Mouse (Mus musculus) inflammation-experienced regulatory T-cells, adult 6 months (primary cell): ENCODE measurements around the gene Zfp445. TPM values are rescaled to one million over a fixed set of nuclear protein-coding genes. Genes with fewer than 3 reads are reported as not detected.
"Not testable (repeated sequence)": the region's sequence is repeated elsewhere in the genome, so short reads cannot be mapped to it uniquely, and the experiment has no call there.

Experiments
- ATAC-seq: one replicate; pipeline ENCODE4 v1.8.0; 2017
- polyA plus RNA-seq, 3 experiments: library from polyadenylated mRNA; unstranded; fragments of 100-300 nt; shearing (Covaris generic); gene quantifications; one replicate each; pipeline ENCODE4 v1.2.1; 2017

Gene Zfp445
- polyA plus RNA-seq = 10 to 100 TPM; 31.6 to 43.9 (median 38.0) TPM

GRCm38 (mm10) chr9:122865697-122866166, at the start of gene Zfp445:
Gene Zfp445, minus strand, starts transcription at chr9:122866006.
- ATAC-seq = peak; percentile 98

GRCm38 (mm10) chr9:122902717-122903535, 37.1 kb upstream of the Zfp445 start:
- no peak for ATAC-seq

- ATAC-seq = no peak
These were observed 35.2 kb upstream of the Zfp445 start for GRCm38 (mm10) chr9:122901047-122901446.

GRCm38 (mm10) chr9:122886372-122887179, 20.8 kb upstream of the Zfp445 start:
- ATAC-seq = peak; percentile 98

- no peak for ATAC-seq
These were observed 19.6 kb upstream of the Zfp445 start, which contains the start of gene Zkscan7 for GRCm38 (mm10) chr9:122885385-122885784. Gene Zkscan7, plus strand, starts transcription at chr9:122885685.

GRCm38 (mm10) chr9:122875145-122875544, 9.3 kb upstream of the Zfp445 start:
- ATAC-seq = peak; percentile 32

- no peak for ATAC-seq
These were observed 8.8 kb upstream of the Zfp445 start for GRCm38 (mm10) chr9:122874653-122875052.

- ATAC-seq = no peak
These were observed 6.8 kb upstream of the Zfp445 start for GRCm38 (mm10) chr9:122872595-122872994.

GRCm38 (mm10) chr9:122866192-122866591, 386 bp upstream of the Zfp445 start:
- ATAC-seq = peak; percentile 15

GRCm38 (mm10) chr9:122864848-122865247, 958 bp downstream of the Zfp445 start:
- no peak for ATAC-seq

GRCm38 (mm10) chr9:122863731-122864130, 2.1 kb downstream of the Zfp445 start:
- no peak for ATAC-seq

GRCm38 (mm10) chr9:122860752-122861151, 5.1 kb downstream of the Zfp445 start:
- no peak for ATAC-seq

- ATAC-seq = no peak
These were observed 9.1 kb downstream of the Zfp445 start for GRCm38 (mm10) chr9:122856716-122857115.

- ATAC-seq = no peak
These were observed 10.2 kb downstream of the Zfp445 start for GRCm38 (mm10) chr9:122855617-122856016.

GRCm38 (mm10) chr9:122855141-122855540, 10.7 kb downstream of the Zfp445 start:
- not testable (repeated sequence) for ATAC-seq

GRCm38 (mm10) chr9:122854526-122854925, 11.3 kb downstream of the Zfp445 start:
- ATAC-seq = no peak

- not testable (repeated sequence) for ATAC-seq
These were observed 17.9 kb downstream of the Zfp445 start for GRCm38 (mm10) chr9:122847811-122848311.

- no peak for ATAC-seq
These were observed 19.6 kb downstream of the Zfp445 start for GRCm38 (mm10) chr9:122846156-122846555.

- ATAC-seq = no peak
These were observed 20.2 kb downstream of the Zfp445 start for GRCm38 (mm10) chr9:122845621-122846020.

- no peak for ATAC-seq
These were observed 22.0 kb downstream of the Zfp445 start, which contains the start of gene Gm35549 for GRCm38 (mm10) chr9:122843760-122844159. Gene Gm35549, minus strand, starts transcription at chr9:122844035.

- no peak for ATAC-seq
These were observed 28.1 kb downstream of the Zfp445 start for GRCm38 (mm10) chr9:122837680-122838079.

GRCm38 (mm10) chr9:122837216-122837615, 28.6 kb downstream of the Zfp445 start:
- no peak for ATAC-seq

GRCm38 (mm10) chr9:122836790-122837189, 29.0 kb downstream of the Zfp445 start:
- ATAC-seq = no peak
